ENCODE assay signal across 20 mouse cellular contexts in genomic region chr3:67959672-67960071, GRCm38 (mm10).
A peak's percentile ranks its signal among the peaks of the same experiment; 100 is the strongest.
DNase-seq lines count a peak whose midpoint lies in the region; ATAC-seq and TF ChIP-seq lines count a peak whose summit lies in the region.
"Had no signal": no experiment of that assay in that cellular context is flagged by ENCODE, and none has a peak within 500 bp of the region (broad histone marks: within the 10 kb centered on the region; RNA-seq: fewer than 3 reads in every experiment).

No protein-coding gene starts in this region.

- no peak overlapping the region for H3K9ac ChIP-seq in forebrain, embryonic 14.5 days (ENCODE audit: low read length)
- H3K9ac ChIP-seq in hindbrain, embryonic 16.5 days (ENCODE audit: low read depth, low read length) = no peak overlapping the region
- H3K9ac ChIP-seq in midbrain, embryonic 16.5 days (ENCODE audit: low read depth, low read length) = no peak overlapping the region

- no peaks in the 10 kb centered on the region for H3K36me3 ChIP-seq in forebrain, embryonic 14.5 days (ENCODE audit: control insufficient read depth, insufficient read depth, low read length)
- no peaks in the 10 kb centered on the region for H3K36me3 ChIP-seq in hindbrain, embryonic 16.5 days (ENCODE audit: control insufficient read depth, insufficient read depth, low read length)
- no peaks in the 10 kb centered on the region for H3K36me3 ChIP-seq in midbrain, embryonic 16.5 days (ENCODE audit: control insufficient read depth, insufficient read depth, low read length)
- H3K36me3 ChIP-seq in thymus, adult 2 months (ENCODE audit: control insufficient read depth, insufficient read depth, low read length) = no peaks in the 10 kb centered on the region
- H3K36me3 ChIP-seq: G1E; limb, embryonic 10.5 days had no signal

- peak; percentile 80 for DNase-seq in brain, embryonic 14.5 days (ENCODE audit: low read depth)
- peak; percentile 44 for DNase-seq in forebrain, embryonic 14.5 days (ENCODE audit: low spot score)
- DNase-seq in ovary, postnatal 36 days (ENCODE audit: low spot score) = no peak
- DNase-seq in thymus, adult 2 months = no peak
- DNase-seq: cerebellum, postnatal 14 days; gastrocnemius, postnatal 25 days; kidney, adult 9 months; kidney, postnatal 36 days; lung, adult 2 months; lung, postnatal 36 days; right cerebral cortex, adult 18-20 months; spleen, adult 18-20 months had no signal

- no peak for TF ChIP-seq POLR2A in brain, embryonic 14.5 days (IDR thresholded peaks at IDR 0.05; ENCODE audit: borderline replicate concordance, extremely low read depth, insufficient read depth, insufficient read length, poor library complexity, severe bottlenecking)
- TF ChIP-seq POLR2A in thymus, adult 2 months (IDR thresholded peaks at IDR 0.05; ENCODE audit: control insufficient read depth, extremely low read depth, insufficient read depth, low read length, poor library complexity) = no peak

- H3K4me2 ChIP-seq in forebrain, embryonic 14.5 days (ENCODE audit: low read length) = no peak overlapping the region
- no peak overlapping the region for H3K4me2 ChIP-seq in hindbrain, embryonic 16.5 days (ENCODE audit: low read length)
- peak overlapping the region; percentile 13; the same call in 1 of the 2 replicates for H3K4me2 ChIP-seq in midbrain, embryonic 16.5 days (ENCODE audit: low read length)
- H3K4me2 ChIP-seq: liver, embryonic 11.5 days had no signal

- peaks cover 3% of the 10 kb centered on the region; the same call in 1 of the 2 replicates for H3K4me1 ChIP-seq in forebrain, embryonic 14.5 days (ENCODE audit: control insufficient read depth, insufficient read depth, low read length)
- peaks cover 7% of the 10 kb centered on the region for H3K4me1 ChIP-seq in hindbrain, embryonic 16.5 days (ENCODE audit: control insufficient read depth, insufficient read depth, low read depth, low read length)
- H3K4me1 ChIP-seq in midbrain, embryonic 16.5 days (ENCODE audit: control insufficient read depth, insufficient read depth, low read length) = peaks cover 19% of the 10 kb centered on the region
- H3K4me1 ChIP-seq in thymus, adult 2 months (replicated peaks; ENCODE audit: control insufficient read depth, insufficient read depth, low read length) = no peaks in the 10 kb centered on the region

- WGBS in forebrain, embryonic 14.5 days = 19% methylated on average over 7 of the region's 7 CpGs
- WGBS in hindbrain, embryonic 16.5 days = 31% methylated on average over 7 of the region's 7 CpGs
- 8% methylated on average over 7 of the region's 7 CpGs for WGBS in midbrain, embryonic 16.5 days
- 89% methylated on average over 7 of the region's 7 CpGs for WGBS in thymus, adult 2 months

- H3K4me3 ChIP-seq in forebrain, embryonic 14.5 days (ENCODE audit: low read depth, low read length) = no peak overlapping the region
- H3K4me3 ChIP-seq in hindbrain, embryonic 16.5 days (ENCODE audit: low read length) = no peak overlapping the region
- H3K4me3 ChIP-seq in midbrain, embryonic 16.5 days (ENCODE audit: low read depth, low read length) = no peak overlapping the region
- no peak overlapping the region for H3K4me3 ChIP-seq in thymus, adult 2 months (ENCODE audit: control insufficient read depth, insufficient read depth, low read length)
- H3K4me3 ChIP-seq: limb, embryonic 10.5 days had no signal

- H3K27me3 ChIP-seq in forebrain, embryonic 14.5 days (replicated peaks; ENCODE audit: control insufficient read depth, insufficient read depth, low read length) = no peaks in the 10 kb centered on the region
- H3K27me3 ChIP-seq in hindbrain, embryonic 16.5 days (replicated peaks; ENCODE audit: control insufficient read depth, insufficient read depth, low read length) = no peaks in the 10 kb centered on the region
- H3K27me3 ChIP-seq in midbrain, embryonic 16.5 days (ENCODE audit: control insufficient read depth, insufficient read depth, low read depth, low read length) = no peaks in the 10 kb centered on the region
- H3K27me3 ChIP-seq in thymus, adult 2 months (ENCODE audit: control insufficient read depth, insufficient read depth, low read length) = no peaks in the 10 kb centered on the region

- H3K9me3 ChIP-seq in forebrain, embryonic 14.5 days (replicated peaks; ENCODE audit: control insufficient read depth, low read length) = no peaks in the 10 kb centered on the region
- no peaks in the 10 kb centered on the region for H3K9me3 ChIP-seq in hindbrain, embryonic 16.5 days (ENCODE audit: control insufficient read depth, low read length)
- H3K9me3 ChIP-seq in midbrain, embryonic 16.5 days (replicated peaks; ENCODE audit: control insufficient read depth, low read length, poor library complexity, severe bottlenecking) = no peaks in the 10 kb centered on the region
- H3K9me3 ChIP-seq: limb, embryonic 10.5 days had no signal

- no peak; the same call in 1 of the 2 replicates for ATAC-seq in forebrain, embryonic 14.5 days
- peak; percentile 70; the same call in 1 of the 2 replicates for ATAC-seq in hindbrain, embryonic 16.5 days
- peak; percentile 73 for ATAC-seq in midbrain, embryonic 16.5 days
- ATAC-seq in erythroid progenitor cell, adult 5-6 weeks (replicated peaks; ENCODE audit: low FRiP score, poor library complexity, severe bottlenecking) = no peak
- ATAC-seq: CD4-positive, CD25-positive, alpha-beta regulatory T cell, adult 4 months; inflammation-experienced regulatory T-cells, adult 6 months had no signal

- TF ChIP-seq CTCF in brain, embryonic 14.5 days (IDR thresholded peaks at IDR 0.05; ENCODE audit: borderline replicate concordance, extremely low read depth, insufficient read depth, insufficient read length) = no peak
- no peak for TF ChIP-seq CTCF in thymus, adult 2 months (IDR thresholded peaks at IDR 0.05; ENCODE audit: borderline replicate concordance, control insufficient read depth, extremely low read depth, insufficient read depth, low read length, poor library complexity)

- H3K27ac ChIP-seq in forebrain, embryonic 14.5 days (ENCODE audit: low read depth, low read length) = no peak overlapping the region
- peak overlapping the region; percentile 55; the same call in 1 of the 2 replicates for H3K27ac ChIP-seq in hindbrain, embryonic 16.5 days (ENCODE audit: low read depth, low read length)
- H3K27ac ChIP-seq in midbrain, embryonic 16.5 days (ENCODE audit: low read length) = peak overlapping the region; percentile 29; the same call in 1 of the 2 replicates
- H3K27ac ChIP-seq in thymus, adult 2 months (ENCODE audit: control insufficient read depth, insufficient read depth, low read length) = no peak overlapping the region
- H3K27ac ChIP-seq: limb, embryonic 10.5 days had no signal

Comparison
In these comparisons a context has a peak if more than half of its experiments do, and no peak if none do; other contexts are left out.
1. DNase-seq: peak in brain, embryonic 14.5 days (single experiment) and forebrain, embryonic 14.5 days (single experiment); none in ovary, postnatal 36 days (single experiment) and thymus, adult 2 months (single experiment).
2. ATAC-seq: peak in hindbrain, embryonic 16.5 days (single experiment) and midbrain, embryonic 16.5 days (single experiment); none in forebrain, embryonic 14.5 days (single experiment) and erythroid progenitor cell, adult 5-6 weeks (single experiment).
3. H3K27ac ChIP-seq: peak in hindbrain, embryonic 16.5 days (single experiment) and midbrain, embryonic 16.5 days (single experiment); none in forebrain, embryonic 14.5 days (single experiment) and thymus, adult 2 months (single experiment).